Mouse (Mus musculus): Measurements from ENCODE around the gene Gm20458.

DNA sequence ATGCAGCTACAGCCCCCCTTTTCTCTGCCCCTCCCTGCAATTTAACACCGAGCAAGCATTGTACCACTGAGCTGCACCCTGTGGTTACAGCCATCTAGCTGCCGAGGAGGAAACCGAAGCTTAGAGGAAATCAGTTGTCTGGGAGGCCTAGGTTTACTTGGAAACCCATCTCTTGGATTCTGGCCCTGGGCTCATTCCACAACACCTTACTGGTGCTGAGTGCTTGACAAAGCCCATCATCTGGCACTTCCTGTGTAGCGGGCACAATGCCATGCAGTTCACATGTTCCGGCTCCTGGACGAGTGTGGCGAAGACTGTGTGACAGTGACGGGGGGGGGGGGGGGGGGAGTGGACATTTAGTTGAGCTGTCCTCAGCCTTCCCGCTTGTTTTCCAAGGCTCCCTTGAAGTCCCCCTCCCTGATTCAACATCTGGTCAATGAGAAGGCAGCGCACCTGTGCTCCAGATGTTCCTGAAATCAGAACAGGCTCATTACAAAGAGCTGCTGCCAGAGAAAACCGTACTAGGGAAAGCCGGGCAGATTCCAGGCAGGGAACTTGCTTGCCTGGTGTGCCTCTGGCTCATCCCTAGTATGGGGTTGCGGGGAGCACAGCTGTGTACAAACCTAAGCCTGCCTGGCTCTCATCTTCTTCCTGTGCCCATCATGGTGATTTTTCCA is 8.6 kb upstream of the Gm20458 start:
- TF ChIP-seq GATA1 (IDR thresholded peaks at IDR 0.05; ENCODE audit: borderline replicate concordance, low read length) = no peak
- TF ChIP-seq FLI1 (IDR thresholded peaks at IDR 0.05; ENCODE audit: low read length) = no peak

Measured in megakaryocyte, embryonic 14.5 days (primary cell).